Mouse (Mus musculus) thymus, adult 2 months (tissue): ENCODE measurements around the gene Ednrb. TPM values are rescaled to one million over a fixed set of nuclear protein-coding genes. Genes with fewer than 3 reads are reported as not detected.

ENCODE experiments used
- DNase-seq: peaks from one replicate; pipeline ENCODE4 v3.0.0; 2021
- H3K27ac ChIP-seq: fragments of 200-500 bp; 2 replicates; pipeline ENCODE4 v1.5.1; 2012; ENCODE audit warnings: low read length, control low read depth; ENCODE audit not compliant: control insufficient read depth, insufficient read depth
- H3K27me3 ChIP-seq: fragments of 200-500 bp; 2 replicates; pipeline ENCODE4 v1.6.1; 2012; ENCODE audit warnings: mild to moderate bottlenecking, low read length, moderate library complexity, mixed read lengths; ENCODE audit not compliant: control insufficient read depth, insufficient read depth
- H3K36me3 ChIP-seq: fragments of 200-500 bp; 2 replicates; pipeline ENCODE4 v1.6.1; 2012; ENCODE audit warnings: mild to moderate bottlenecking, low read length, moderate library complexity; ENCODE audit not compliant: control insufficient read depth, insufficient read depth
- H3K4me1 ChIP-seq: fragments of 200-500 bp; replicated peaks from 2 replicates; pipeline ENCODE4 v1.6.1; 2012; ENCODE audit warnings: low read length; ENCODE audit not compliant: control insufficient read depth, insufficient read depth
- H3K4me3 ChIP-seq: fragments of 200-500 bp; 2 replicates; pipeline ENCODE4 v1.5.1; 2012; ENCODE audit warnings: mild to moderate bottlenecking, low read length, control low read depth, moderate library complexity; ENCODE audit not compliant: control insufficient read depth, insufficient read depth
- CTCF ChIP-seq: fragments of 200-500 bp; IDR thresholded peaks from 2 replicates; pipeline ENCODE4 v1.5.1; 2012; ENCODE audit warnings: mild to moderate bottlenecking, control low read depth, low read length, moderate library complexity, borderline replicate concordance; ENCODE audit not compliant: control insufficient read depth, poor library complexity, insufficient read depth; ENCODE audit errors: extremely low read depth
- POLR2A ChIP-seq: fragments of 200-500 bp; IDR thresholded peaks from 2 replicates; pipeline ENCODE4 v1.6.1; 2012; ENCODE audit warnings: mild to moderate bottlenecking, low read length, control low read depth, moderate library complexity; ENCODE audit not compliant: control insufficient read depth, poor library complexity, insufficient read depth; ENCODE audit errors: extremely low read depth
- WGBS: fragments of 180-500 bp; shearing (Covaris S2); methylation state at CpG from one replicate; pipeline ENCODE4 v1.1.7; 2018; 5-methylcytosine and 5-hydroxymethylcytosine counted together
- polyA plus RNA-seq: library from polyadenylated mRNA; depleted of rRNA; stranded (reverse); fragments of >200 nt; gene quantifications from 2 replicates; pipeline ENCODE4 v1.2.3, GENCODE M21; 2012

Gene Ednrb
- polyA plus RNA-seq, 1 experiment: 1.0 TPM

DNA sequence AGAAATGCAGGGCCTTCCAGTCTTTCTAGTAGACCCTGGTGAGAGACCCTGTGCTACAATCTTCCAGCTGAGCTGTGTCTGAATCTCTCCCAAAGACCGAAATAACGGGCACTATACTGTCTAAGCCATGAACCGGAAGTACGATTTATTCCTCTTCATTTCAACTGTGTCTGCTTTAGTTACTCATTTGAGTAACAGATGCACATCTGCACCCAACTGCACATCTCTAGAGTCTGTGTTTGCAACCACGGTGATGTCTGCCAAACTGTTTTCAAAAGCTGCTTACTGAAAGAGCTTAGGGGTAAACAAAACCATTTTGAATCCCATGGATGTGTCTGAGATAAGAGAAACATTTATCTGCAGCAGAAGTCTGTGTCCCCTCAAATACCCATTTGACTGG lies 13.2 kb downstream of the Ednrb start:
- Histone ChIP-seq H3K27me3 (no peaks in the 10 kb centered on the region), H3K36me3 (no peaks in the 10 kb centered on the region), H3K4me1 (no peaks in the 10 kb centered on the region), H3K4me3 (no peak overlapping the region), H3K27ac (no peak overlapping the region)
- 88% methylated on average over 5 of the region's 5 CpGs for WGBS
- DNase-seq: no peak
- TF ChIP-seq CTCF: no peak
- TF ChIP-seq POLR2A: no peak

DNA sequence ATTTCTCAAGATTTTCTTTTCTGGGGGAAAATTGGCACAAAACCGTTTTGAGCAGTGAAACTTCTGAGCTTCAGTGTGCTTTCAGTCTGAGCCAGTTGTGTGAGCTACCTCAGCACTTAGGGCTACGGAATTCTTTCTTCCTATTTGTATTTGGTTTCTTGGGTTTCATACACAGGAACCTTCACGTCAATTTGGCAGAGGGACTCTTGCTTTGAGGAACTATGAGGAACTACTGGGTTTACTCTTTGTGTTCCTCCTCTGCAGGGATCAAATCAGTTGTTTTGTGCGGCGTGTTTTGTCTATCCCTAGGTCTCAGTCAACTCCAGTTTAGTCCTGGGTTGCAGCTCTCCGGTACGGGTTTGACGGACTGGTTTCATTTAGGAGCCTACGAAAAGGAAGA lies 17.9 kb downstream of the Ednrb start:
- Histone ChIP-seq H3K4me3 (no peak overlapping the region), H3K4me1 (no peaks in the 10 kb centered on the region)
- 40% methylated on average over 9 of the region's 9 CpGs for WGBS

DNA sequence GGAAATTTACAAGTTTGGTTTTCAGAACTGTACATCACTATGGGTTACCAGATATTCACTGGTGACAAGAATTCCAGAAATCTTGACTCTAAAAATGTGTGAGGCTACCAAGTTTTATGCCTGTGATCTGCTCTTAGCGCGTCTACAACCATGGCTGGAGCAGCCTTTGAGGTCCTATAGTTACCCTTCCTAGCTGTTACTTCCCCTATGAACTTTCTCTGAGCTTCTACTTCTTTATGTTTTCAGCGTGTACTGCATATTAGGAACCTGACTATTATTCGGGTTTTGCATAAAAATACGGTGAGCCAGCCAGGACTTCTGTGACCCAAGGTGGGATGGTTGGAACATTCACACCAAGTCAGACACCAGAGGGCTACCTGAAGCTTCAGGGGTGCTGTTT lies 18.3 kb downstream of the Ednrb start:
- Histone ChIP-seq H3K4me1 (no peaks in the 10 kb centered on the region), H3K4me3 (no peak overlapping the region), H3K36me3 (no peaks in the 10 kb centered on the region), H3K27ac (no peak overlapping the region), H3K27me3 (no peaks in the 10 kb centered on the region)
- no peak for DNase-seq
- 60% methylated on average over 5 of the region's 5 CpGs for WGBS
- no peak for TF ChIP-seq CTCF
- TF ChIP-seq POLR2A: no peak

More for the DNA sequence above, 17.9 kb downstream of the Ednrb start:
- TF ChIP-seq CTCF: no peak
- no peak for TF ChIP-seq POLR2A
- Histone ChIP-seq H3K27me3 (no peaks in the 10 kb centered on the region), H3K36me3 (no peaks in the 10 kb centered on the region), H3K27ac (no peak overlapping the region)
- DNase-seq: no peak

DNA sequence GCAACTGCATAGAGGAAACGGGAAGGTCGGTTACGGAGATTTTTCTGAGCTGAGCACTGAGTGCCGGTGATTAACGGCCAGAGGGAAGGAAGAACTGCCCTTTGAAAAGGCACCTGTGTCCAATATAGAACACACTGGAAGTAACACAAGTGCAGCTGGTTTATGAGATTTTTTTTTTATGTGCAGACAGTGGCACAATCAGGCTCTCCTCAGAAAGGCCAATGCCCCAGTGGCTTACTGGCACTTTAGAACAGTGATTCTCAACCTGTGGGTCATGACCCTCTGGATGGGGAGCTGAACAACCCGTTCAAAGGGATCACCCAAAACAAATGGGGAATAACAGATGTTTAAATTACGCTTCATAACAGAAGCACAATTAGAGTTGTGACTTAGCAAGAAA lies 20.7 kb downstream of the Ednrb start:
- TF ChIP-seq POLR2A: no peak
- no peak for TF ChIP-seq CTCF
- Histone ChIP-seq H3K36me3 (no peaks in the 10 kb centered on the region), H3K27me3 (no peaks in the 10 kb centered on the region), H3K4me3 (no peak overlapping the region), H3K27ac (no peak overlapping the region), H3K4me1 (no peaks in the 10 kb centered on the region)
- 70% methylated on average over 7 of the region's 7 CpGs for WGBS
- DNase-seq: no peak

DNA sequence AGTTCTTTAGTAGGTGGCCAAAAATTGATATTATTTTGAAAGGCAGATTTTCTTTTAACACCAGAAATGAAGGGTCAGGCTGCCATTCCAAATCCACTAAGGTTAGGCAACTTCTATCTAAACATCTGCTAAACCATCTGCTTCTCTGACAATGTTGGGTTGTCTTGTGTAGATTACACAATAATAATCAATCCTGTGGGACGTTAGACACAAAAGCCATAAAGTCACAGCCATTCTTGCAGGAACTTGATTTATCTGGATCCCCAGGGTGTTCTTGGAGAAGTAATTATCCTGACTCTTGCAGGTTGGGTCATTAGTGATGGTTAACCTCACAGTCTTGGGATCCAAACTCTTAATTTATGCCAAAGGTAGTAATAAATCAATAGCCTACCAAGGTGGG lies 21.6 kb downstream of the Ednrb start:
- 96% methylated on average over 1 of the region's 1 CpGs for WGBS
- no peak for DNase-seq

DNA sequence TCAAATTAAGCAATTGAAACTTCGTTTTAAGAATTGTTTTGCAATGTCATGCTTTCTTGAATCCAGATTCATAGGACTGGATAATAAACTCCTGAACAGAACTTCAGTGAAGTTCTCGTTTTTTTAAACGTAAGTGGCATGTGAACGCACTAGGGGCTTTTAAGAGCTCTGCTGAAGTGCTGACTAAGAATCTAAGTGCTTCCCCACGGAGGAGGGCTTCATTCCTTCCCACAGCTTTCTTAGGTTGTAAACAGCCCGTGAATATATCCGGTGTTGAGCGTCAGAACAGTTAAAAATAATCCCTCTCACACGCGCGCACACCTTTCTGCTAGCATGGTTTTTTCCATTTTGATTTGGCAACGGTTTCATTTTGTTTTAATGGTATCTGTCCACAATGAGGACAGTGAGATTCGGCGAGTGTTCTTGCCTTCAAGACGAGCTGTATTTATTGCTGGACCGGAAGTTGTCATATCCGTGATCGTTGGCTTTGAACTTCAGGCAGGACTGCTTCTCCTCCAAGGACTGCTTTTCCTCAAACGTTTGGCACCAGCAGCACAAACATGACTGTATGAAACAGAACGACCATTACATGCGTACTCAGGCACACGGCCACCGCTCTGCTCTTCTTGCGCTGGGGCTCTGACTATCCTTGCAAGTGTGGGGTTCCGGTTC lies 27.4 kb downstream of the Ednrb start:
- no peaks in the 10 kb centered on the region for H3K27me3 ChIP-seq
- 39% methylated on average over 25 of the region's 25 CpGs for WGBS
- TF ChIP-seq CTCF: no peak
- no peak for TF ChIP-seq POLR2A
- no peaks in the 10 kb centered on the region for H3K36me3 ChIP-seq
- no peak for DNase-seq
- peaks cover 3% of the 10 kb centered on the region for H3K4me1 ChIP-seq
- H3K4me3 ChIP-seq: 0 out of 2 replicates have a peak overlapping the region, but pooled peaks have one; percentile 5
- no peak overlapping the region for H3K27ac ChIP-seq

More for the DNA sequence above, 21.6 kb downstream of the Ednrb start:
- H3K4me3 ChIP-seq: no peak overlapping the region
- no peaks in the 10 kb centered on the region for H3K4me1 ChIP-seq
- no peak overlapping the region for H3K27ac ChIP-seq
- TF ChIP-seq CTCF: no peak
- no peak for TF ChIP-seq POLR2A
- no peaks in the 10 kb centered on the region for H3K27me3 ChIP-seq
- no peaks in the 10 kb centered on the region for H3K36me3 ChIP-seq

DNA sequence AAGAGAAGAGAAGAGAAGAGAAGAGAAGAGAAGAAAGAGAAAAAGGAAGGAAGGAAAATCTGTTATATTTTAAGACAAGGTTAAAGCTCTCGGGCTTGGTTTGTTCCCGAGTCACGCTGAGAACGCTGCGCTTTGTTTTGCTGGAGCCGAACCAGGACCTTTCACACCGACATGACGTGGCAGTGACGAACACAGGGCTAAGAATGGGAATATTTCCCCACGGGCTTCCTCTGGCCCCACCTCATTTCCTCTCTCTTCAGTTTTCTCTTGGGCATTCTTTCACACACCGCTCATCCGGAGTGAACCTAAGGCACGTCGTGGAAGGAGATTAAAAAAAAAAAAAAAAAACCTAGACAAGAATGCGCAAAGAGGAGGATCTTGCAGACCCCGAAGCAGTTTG lies 28.7 kb downstream of the Ednrb start:
- H3K27me3 ChIP-seq: no peaks in the 10 kb centered on the region
- H3K27ac ChIP-seq: no peak overlapping the region
- H3K4me1 ChIP-seq: peaks cover 3% of the 10 kb centered on the region
- no peaks in the 10 kb centered on the region for H3K36me3 ChIP-seq
- DNase-seq: no peak
- no peak overlapping the region for H3K4me3 ChIP-seq
- WGBS: 16% methylated on average over 16 of the region's 16 CpGs
- TF ChIP-seq POLR2A (no peak), CTCF (no peak)

GRCm38 (mm10) chr14:103814015-103814691 lies 30.0 kb downstream of the Ednrb start:
- Histone ChIP-seq H3K27ac (no peak overlapping the region), H3K27me3 (no peaks in the 10 kb centered on the region), H3K4me1 (peaks cover 3% of the 10 kb centered on the region), H3K4me3 (no peak overlapping the region), H3K36me3 (no peaks in the 10 kb centered on the region)
- TF ChIP-seq CTCF: no peak
- no peak for TF ChIP-seq POLR2A
- WGBS: 80% methylated on average over 10 of the region's 10 CpGs
- no peak for DNase-seq
